Mouse (Mus musculus): ENCODE measurements at regions not wholly inside any gene's neighbourhood (a gene's known extent, or its start where the extent isn't known, plus 50 kb on each side); places are given as distances from the start of the nearest gene placed in this dataset.

DNA sequence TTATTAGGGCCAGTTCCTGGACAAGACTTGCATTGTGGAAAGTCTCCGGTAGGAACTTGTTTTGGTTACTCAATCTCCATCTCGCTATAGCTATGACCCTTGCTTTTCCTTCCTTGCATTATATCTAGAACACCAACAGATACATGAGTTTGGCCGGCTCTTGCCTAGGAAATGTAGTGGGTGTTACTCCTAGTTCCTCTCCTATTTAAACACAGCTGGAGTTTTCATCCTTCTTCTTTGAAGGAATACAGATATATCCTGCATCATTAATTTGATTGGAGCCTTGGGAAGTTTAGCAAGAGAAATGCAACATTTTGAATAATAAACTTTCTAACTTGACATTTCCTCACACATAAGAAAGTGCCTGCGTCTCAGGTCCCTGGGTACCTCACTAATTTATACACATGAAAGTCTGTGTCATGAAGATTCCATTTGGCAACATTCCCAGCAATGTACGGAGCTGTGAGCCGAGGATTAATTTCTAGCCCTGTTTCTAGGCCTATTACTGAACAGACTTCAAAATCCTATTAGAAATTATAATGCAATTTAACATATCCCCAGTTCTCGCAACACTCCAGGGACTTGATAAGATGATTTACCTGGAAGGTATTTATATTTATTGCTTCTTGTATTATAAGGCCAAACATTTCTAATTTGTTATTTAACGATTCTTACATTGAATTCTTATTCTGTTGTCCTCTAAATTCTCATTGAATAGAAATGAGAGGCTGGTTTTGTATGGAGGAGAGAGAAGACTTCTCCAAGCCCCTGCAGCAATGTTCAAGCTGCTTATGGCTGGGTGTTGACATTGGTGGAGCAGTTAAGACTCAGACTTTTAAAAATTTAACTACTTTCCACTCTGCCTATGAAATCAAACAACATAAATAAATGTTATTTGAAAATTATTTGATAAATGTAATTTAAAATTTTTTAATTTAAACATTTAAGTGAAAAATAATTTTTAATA is 62.3 kb downstream of the Sntn start:
- DNase-seq: peak; percentile 69

All from retina, postnatal 1 day (tissue).